Mouse (Mus musculus): Measurements from ENCODE around the gene Klrg1.

Klrg1 gene

DNA sequence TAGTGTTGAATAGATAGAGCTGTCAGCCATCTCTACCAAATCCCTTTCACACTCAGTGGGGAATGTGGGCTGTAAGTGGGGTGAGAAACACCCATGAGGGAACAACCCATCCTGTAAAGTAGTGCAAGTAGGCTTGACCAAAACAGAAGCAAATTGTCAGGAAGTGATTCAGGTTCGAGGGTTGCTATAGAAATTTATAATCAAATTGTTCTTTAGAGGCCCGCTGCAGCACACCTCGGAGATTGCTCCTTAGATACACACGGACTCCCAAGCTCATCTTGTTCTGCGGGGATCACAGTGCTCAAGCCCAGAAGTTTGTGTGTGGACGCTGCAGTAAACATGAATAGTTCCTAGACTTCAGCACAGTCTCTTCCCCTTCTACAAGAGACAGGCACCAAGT, at the start of gene Klrg1:
Gene Klrg1 (minus strand): TSS at position 101 of the 400 bp plus-strand sequence.
- DNase-seq, result no peak

DNA sequence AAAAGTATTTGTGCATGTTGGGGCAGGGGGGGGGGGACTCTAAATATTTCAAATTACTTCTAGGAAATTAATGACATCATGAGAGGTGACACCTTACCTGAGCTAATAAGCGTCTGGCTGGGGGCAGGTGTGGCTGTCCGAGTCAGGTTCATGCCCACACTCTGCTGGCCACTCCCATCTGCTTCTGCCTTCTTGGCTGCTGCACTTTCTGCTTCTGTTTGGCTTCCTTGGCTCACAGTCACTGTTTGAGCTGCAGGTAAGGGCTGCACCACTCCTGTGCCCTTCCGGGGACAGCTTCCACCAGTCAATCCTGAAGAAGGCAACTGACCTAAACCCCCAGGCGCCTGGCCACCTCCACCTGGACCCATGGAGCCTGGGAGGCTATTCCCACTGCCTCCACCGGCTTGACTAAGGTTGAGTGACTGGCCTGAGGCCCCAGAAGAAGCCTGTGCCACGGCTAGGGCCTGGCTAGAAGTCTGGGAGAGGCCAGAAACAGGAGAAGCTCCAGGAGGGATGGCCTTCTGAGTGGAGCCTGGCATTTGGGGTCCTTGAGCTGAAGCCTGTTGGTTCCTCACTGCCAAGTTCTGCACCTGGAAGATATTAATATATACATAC, 42.8 kb upstream of the Klrg1 start:
- DNase-seq, result no peak

DNA sequence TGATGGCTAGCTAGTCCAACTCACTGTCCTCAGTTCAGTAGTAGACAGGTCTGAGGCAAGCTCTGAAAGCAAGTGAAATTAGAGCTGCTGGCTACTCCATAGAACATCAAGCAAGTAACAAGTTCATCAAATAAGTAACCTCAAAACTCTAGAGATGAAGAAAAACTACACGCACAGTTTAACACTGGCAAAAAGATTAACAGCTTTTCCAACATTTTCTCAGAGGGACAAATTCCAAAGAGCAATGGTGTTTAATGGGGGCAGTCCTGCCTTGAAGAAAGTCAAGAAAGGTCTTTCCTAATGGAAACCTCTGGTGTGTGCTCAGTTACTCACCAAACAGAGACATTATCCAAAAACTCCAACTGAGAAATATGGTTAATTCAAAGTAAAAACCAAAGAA, 36.0 kb upstream of the Klrg1 start:
- no peak for DNase-seq

DNA sequence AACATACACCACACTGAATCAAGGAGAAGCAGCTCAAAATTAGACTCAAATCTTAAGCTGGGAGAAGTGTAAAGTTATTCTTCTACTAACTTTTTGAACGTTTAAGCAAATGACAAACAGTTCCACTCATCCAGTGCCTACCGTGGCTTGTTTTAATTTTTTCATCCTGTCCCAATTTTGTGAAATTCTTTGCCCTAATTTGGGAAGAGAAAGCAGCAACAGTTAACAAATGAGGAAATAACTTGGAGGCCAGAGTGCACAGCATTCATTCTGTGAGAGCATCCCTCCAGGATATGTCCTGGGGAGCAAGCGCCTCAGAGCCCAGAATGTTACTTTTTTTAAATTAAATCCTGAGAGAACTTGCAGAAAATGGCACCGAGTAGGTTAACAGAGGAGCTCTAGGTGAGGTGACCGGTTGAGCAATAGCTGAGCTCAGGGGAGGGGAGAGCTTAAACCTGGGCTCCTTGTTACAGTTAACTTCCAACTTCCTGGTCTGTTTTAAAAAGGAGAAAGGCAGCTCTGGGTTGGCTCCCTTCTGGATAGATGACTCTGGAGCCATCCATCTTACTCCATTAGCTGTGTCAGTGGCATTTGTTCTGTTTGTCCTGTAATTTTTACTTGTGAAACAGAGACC, 27.6 kb upstream of the Klrg1 start:
- DNase-seq, result no peak

DNA sequence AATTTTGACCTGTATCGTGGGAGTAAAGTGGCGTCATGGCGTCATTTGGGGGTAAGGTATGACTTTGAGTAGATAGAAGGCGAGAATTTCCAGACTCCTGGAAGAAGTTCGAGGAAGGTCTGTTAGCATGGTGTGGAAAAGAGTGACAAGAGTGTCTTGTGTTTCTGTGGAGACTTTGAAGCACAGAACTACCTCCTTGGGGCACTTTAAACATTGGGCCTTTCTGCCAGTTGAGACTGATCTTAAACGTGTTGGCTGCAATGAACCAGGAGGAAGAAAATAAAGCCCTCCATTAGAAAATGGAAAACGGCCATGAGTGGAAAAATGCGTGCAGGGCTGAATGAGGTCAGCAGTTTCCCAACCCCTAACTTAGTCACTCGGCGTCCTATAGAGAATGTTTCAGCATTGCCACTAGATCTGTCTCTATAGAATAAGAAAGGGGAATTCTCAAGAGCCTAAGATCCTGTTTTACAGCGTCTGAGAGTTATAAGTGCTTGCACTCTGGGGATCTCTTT, 26.8 kb upstream of the Klrg1 start:
- no peak for DNase-seq

DNA sequence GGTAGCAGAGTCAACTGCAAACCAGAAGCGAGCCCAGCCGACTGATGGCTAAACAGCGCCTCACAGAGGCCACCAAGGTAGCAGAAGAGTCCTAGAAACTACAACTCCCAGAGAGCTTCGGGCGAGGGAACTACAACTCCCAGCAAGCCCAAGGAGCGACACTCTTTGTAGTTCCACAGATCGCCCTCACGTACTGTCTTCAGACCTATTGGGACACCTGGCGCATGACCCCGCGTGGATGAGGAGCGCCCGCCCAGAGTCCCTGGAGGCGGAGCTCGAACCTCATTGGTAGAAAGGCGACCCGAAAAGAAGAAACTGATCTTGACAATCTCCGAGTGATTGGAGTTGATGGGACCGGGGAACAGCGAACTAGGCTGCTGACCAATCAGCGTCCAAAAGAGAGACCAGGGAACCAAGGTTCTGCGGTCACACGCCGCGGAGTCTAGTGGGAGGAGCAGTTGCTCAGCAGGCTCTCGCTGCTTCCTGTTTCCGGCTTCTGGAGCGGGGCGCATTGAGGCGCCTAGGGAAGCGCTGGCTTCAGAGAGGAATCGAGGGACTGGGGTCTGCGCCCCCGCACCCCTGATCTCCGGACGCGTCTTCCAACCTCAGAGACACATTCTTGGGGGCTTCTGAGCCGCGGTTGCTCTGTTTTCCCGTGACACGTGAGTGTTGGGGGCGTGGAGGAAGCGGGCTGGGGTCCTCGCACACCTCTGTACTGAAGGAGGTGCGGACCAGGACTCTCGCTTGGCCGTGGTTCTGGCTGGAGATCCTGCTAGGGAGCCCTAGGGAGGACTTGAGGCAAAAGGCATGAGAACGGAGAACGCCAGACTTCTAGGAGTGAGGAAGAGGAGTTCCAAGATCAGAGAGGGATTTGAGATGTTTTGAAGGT, 26.1 kb upstream of the Klrg1 start, which contains the start of gene M6pr:
Gene M6pr (plus strand): TSS at position 216 of the 889 bp plus-strand sequence.
- peak; percentile 94 to 96 for DNase-seq

DNA sequence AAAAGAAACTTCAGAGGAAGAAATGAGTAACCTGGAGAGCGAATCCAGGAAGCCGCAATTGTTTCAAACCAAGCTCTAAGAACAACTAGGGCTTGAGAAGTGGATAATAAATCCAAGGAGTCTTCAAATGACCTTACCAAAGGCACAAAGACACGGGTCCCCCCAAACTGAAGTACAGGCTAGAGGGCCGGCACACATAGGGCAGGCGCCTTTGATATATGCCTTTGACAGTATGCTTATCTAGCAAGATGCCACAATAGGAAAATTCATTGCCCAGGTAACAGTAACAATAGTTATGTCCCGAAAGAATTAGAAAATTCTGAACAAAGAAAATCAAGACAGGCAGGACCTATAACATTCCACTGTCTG, 25.4 kb upstream of the Klrg1 start:
- no peak for DNase-seq

DNA sequence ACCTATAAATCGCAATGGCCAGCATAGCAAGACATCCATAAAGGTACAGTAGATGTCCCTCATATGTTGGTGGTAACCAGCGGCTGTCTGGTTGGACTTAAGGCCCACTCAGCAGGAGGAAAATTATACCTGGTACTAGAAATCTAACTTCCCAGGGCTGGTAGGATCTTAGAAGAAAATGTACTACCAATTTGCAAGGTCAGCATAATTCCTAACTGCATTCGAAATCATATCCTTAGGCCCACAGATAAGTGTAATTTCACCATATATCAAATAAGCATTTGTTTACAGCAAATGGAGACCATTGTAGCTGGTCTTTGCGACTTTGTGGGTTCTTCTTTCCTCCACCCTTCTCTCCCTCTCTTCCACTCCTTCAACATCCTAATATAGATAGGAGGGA, 24.0 kb upstream of the Klrg1 start:
- no peak for DNase-seq

DNA sequence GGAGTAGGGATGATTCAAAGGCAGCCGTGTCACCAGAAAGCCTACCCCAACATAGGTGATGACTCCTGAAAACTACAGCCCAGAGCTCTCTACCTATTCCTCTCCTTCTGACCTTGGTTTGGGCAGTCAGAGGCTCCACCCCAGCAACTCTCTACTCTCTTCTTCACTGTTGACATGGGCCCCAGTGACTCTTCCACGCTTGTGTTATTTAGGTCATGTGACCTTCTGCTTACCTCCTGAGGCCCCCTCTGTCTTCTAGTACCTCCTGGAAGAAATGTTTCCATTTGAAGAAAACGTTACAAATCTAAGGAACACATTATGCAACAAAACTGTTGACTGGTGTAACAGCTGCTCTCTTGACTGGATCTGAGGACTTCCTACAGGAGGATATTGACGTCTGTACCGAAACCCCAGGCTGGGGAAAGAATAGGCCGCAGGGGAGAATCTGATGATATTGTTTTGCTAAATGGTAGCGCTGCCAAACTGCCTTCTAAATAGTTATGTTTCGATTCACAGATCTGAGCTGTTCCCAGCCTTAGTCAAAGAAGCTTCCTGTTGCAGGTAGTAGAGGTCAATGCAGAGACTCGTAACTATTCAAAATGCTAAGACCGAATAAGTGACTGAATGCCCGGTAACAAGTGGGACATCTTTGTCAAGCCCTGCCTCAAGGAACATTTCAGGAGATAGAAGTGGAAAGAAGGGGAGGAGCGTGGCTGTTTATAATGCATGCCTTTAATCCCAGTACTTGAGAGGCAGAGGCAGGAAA, 22.3 kb upstream of the Klrg1 start:
- DNase-seq, result no peak

GRCm38 (mm10) chr6:122304355-122304754, 21.7 kb upstream of the Klrg1 start:
- DNase-seq, result peak; percentile 80 to 81

DNA sequence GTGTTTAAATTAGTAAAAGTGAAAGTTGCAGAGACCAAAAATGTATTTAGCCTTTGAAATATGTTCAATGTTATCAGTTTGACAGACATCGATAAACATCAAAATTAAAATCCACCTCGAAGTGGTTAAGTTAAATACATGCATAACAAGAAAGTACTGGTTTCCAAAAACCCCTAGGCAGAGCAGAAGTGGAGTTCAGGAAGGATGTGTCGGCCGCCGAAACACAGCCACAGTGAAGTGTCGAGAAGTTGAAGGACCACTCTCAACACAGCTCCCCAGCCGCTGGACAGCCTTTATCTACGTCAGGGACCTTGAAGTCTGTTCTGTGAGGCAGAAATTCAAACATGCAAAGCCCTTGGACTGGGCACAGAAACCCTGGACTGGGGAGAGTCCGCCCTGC, 20.8 kb upstream of the Klrg1 start:
- no peak for DNase-seq

GRCm38 (mm10) chr6:122302661-122303060, 20.0 kb upstream of the Klrg1 start:
- no peak for DNase-seq

GRCm38 (mm10) chr6:122302121-122302520, 19.4 kb upstream of the Klrg1 start:
- DNase-seq, result no peak

GRCm38 (mm10) chr6:122299621-122300133, 17.0 kb upstream of the Klrg1 start:
- DNase-seq, result no peak

DNA sequence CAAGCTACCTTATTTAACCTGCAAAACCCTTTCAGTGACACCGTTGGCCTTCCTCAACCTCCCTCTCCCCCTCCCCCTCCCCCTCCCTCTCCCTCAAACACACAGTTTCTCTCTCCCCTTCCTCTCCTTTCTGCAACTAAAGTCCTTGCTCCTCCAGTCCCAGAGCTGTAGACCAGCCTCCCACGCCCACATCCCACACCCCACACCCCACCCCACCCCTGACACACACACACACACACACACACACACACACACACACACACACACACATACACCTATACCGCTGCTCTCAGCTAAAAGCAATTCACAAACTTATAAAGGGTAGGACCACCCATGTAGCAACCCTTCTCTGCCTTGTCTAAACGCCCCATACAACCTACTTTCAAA, 15.5 kb upstream of the Klrg1 start:
- no peak for DNase-seq

DNA sequence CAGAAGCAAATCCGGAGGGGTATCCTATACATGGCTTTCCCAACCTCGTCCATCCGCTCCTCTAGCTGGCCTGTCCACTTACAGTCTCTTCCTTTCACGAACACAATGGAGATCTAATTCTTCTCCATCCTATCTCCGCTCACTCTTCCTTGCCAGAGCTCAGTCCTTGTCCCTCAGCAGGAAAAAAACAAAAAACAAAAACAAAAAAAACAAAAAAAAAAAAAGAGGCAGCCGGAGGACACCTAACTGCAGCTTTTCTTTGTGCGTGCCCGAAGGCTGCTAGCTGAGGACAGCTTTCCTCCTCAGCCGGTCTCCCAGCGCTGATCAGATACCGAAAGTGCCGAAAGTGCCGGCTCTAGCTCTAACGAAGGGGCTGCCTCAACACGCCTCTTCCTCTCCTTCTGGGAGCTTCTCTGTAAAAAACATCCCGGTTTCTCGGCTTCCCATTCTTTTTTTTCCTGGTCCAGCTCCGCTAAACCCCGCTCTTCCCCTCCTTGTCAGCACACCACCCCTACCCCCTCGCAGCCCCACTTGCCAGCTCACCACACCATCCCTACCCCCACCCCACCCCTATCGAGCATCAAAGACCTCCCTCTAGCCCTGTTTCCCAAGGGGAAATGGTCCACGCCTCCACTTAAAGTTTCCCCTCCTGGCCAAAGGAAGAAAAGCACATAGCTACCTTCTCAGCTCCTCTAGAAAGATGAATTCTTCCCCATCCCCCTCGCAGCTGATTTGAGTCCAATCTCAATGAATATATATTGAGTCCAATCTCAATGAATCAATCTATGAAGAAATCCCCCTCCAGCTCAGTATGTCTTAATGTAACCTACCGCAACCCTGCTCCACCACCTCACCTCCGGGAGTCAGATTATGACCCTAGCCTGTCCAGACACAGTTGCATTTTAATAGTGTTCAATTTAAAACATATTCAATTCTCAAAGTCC, 14.9 kb upstream of the Klrg1 start:
- peak; percentile 7 to 17 for DNase-seq

GRCm38 (mm10) chr6:122296918-122297278, 14.2 kb upstream of the Klrg1 start:
- no peak for DNase-seq

DNA sequence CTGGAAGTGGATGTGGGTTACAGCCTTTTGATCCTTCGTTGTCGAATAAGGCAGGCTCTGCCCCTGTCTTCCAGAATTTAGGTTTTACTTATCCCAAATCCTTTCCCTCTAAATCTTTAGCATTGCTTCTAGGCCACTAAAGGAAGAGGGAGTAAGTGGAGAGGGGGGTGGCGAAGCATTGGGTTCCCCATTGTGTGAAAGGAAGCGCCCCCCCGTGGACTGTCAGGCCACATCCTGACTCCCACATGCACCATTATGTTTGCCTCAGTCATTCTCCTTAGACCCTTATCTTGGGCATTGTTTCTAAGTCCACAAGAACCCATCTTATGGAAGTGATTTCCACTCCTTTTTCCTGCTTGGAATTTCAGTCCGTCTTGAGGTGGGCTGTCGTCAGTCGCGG, 12.6 kb upstream of the Klrg1 start:
- DNase-seq, result no peak

GRCm38 (mm10) chr6:122294290-122294689, 11.6 kb upstream of the Klrg1 start:
- DNase-seq, result no peak

DNA sequence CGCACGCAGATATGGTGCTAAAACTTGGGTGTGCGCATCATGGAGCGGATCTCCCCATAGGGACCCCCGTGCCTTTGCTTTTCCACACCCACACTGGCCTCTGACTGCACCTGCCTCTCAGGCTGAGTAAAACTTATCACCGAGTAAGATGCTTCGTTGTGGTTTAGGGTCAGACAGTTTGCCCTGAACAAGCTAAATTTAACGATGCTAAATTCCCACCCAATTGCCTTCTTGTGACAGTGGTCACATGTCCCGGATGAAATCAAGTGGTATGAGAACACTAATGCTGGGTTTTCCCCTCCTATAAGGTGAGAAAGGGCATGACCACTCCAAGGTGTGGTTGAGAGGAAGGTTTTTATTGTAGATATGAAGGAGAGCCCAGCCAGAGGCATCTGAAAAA, 11.1 kb upstream of the Klrg1 start:
- no peak for DNase-seq

DNA sequence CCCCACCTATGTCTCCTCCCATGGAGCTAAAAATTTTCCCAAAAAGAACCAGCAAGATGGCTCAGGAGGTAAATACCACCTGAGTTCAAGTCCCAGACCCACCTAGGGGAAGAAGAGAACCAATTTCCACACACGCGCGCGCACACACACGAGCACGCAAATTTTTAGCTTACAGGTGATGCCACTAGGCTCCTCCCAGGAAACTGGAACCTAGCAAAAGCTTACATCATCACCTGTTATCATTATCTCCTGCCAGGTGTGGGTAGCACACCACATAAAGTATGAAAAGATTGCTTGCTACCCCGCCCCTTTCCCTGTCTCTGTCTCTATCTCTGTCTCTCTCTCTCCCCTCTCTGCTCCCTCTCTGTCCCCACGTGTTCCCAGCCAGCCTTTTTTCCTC, 10.4 kb upstream of the Klrg1 start:
- DNase-seq, result no peak

DNA sequence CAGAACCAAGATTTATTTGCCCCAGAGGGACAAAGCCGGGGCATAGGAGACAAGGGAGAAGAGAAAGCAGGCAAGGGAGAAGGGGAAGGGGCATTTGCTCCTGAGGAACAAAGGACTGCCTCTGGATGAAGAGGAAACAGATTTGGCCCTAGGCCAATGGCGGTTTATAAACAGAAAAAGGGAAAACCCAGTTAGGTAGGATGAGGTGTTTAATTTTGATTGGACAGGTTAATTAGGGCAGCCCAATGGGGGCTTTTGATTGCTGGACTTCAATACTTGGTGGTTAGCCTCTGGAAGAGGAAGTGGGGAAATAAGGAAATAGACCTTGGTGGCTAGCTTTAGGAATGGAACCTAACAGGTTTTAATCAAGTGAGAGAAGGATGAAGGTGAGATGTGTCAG, 9.5 kb upstream of the Klrg1 start:
- no peak for DNase-seq

Measured in cerebellum, postnatal 36 days (tissue).